Mouse (Mus musculus): ENCODE measurements around the gene Fmo3.

The Fmo3 gene

GRCm38 (mm10) chr1:162930631-162931030 lies 53.7 kb downstream of the Fmo3 start:
- no peak for DNase-seq

DNA sequence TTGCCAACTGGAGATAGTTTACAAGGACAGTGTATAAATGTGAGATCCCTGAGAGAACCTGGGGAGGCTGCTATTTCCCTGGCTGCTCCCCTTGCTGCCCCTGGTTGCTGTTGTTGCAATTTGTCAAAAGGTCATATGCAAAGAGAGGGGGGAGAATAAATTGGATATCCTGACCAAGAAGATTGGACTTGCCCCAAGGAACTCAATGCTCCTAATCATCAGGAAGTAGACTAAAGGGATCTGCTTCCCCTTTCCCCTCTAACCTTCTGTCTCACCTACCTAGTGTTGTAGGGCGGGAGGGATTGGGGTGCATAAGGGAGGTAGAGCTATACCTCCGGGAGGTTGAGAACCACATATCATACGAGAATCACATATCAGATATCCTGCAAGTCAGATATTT lies 55.2 kb downstream of the Fmo3 start:
- no peak for DNase-seq

- DNase-seq, result no peak
Observed at GRCm38 (mm10) chr1:162925121-162925520, 59.2 kb downstream of the Fmo3 start.

- no peak for DNase-seq
Observed at GRCm38 (mm10) chr1:162916661-162917060, 67.7 kb downstream of the Fmo3 start.

DNA sequence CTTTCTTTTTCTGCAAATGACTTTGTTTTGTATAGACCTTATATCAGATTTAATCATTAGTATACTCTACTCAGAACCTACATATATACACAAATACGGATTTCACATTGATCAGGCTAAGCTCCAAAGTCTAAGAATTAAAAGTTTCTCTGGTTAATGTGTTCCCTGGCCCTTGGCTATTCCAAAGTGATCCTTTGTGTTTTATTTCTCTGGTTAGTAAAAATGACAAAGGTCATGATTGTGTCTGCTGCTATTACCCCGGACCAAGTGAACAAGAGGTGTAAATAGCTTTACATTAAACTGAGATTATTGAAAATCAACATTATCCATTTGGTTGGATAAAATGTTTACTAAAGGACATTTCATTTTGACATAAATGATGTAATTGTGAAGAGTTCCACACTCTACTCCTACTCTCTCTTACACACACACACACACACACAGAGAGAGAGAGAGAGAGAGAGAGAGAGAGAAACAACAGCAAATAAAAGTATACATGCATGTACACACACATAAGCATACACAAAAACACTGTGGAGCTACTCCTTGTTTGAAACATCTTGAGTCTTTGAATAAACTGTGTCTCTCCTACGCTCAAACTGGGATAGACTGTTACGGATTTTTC lies 69.3 kb downstream of the Fmo3 start:
- DNase-seq, result no peak

GRCm38 (mm10) chr1:162912085-162912484 lies 72.2 kb downstream of the Fmo3 start:
- DNase-seq, result no peak

Data from spleen, adult 18-20 months (tissue).